Mouse (Mus musculus): ENCODE results near the gene Nacc1. TPM values are rescaled to one million over a fixed set of nuclear protein-coding genes. Genes with fewer than 3 reads are reported as not detected.

Nacc1 gene
- polyA plus RNA-seq, 1 experiment from 2014 or later = 6.9 TPM

DNA sequence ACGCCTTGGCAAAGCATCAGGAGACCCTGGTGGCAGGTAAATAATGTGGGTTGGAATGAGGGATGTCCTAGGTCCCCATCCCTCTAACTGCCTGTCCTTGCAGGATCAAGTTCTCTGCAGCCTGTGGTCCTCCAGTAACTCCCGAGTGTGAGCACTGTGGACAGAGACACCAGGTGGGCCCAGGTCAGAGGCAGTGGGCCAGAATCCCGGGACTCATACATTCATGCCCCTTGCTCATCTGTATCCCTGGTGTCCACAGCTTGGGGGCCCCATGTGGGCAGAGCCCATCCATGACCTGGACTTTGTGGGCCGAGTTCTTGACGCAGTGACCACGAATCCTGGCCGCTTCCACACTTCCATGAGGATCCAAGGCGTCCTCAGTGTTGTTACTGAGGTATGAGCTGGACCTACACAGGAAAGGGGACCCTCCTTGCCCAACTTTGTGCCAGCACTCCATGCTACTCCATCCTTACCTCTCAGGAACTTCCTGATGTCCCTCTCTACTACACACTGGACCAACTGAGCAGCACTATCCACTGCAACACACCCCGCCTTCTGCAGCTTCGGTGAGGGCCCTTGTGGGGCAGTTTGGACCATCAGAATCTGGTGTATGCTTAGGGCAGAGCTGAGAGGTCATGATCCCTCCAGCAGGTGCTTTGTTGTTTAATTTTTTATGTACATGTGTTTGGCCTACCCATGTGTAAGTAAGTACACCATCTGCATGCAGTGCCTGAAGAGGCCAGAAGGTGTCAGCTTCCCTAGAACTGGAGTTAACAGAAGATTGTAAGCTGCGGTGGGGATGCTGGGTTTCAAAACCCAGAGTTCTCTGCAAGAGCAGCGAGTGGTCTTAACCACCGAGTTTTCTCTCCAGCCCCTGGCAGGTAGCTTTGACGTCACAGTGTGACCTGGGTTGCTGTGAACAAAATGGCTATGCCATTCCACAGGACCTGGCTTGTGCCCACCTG lies 9.8 kb upstream of the Nacc1 start:
- 77% methylated on average over 14 of the region's 14 CpGs for WGBS (ENCODE audit: insufficient replicate concordance)
- no peaks in the 10 kb centered on the region for H3K27me3 ChIP-seq
- DNase-seq = no peak
- no peak for ATAC-seq (ENCODE audit: low read depth)
- H3K4me2 ChIP-seq = no peak overlapping the region
- H3K27ac ChIP-seq = peak overlapping the region; percentile 98; the same call in 1 of the 2 replicates
- no peak overlapping the region for H3K4me3 ChIP-seq (replicated peaks)
- peaks cover 37% of the 10 kb centered on the region for H3K4me1 ChIP-seq (replicated peaks)
- H3K9me3 ChIP-seq (replicated peaks) = no peaks in the 10 kb centered on the region
- peaks cover 71% of the 10 kb centered on the region for H3K36me3 ChIP-seq
- H3K9ac ChIP-seq = no peak overlapping the region

DNA sequence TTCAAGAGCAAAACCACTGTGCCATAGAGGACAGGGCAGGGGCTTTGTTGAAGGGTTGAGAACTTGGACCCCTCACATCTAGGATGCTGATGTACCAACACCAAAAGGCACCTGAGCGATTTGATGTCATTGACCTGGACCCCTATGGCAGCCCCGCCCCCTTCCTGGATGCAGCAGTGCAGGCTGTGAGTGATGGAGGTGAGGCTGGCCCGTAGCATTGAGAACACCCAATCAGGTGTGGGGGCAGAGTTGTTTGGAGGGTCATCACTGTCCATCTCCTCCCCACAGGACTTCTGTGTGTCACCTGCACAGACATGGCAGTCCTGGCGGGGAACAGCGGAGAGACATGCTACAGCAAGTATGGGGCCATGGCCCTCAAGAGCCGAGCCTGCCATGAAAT lies 7.5 kb upstream of the Nacc1 start:
- no peak overlapping the region for H3K27ac ChIP-seq
- H3K36me3 ChIP-seq = peaks cover 86% of the 10 kb centered on the region
- DNase-seq = no peak
- H3K4me3 ChIP-seq (replicated peaks) = no peak overlapping the region
- peaks cover 35% of the 10 kb centered on the region for H3K4me1 ChIP-seq (replicated peaks)
- ATAC-seq (ENCODE audit: low read depth) = no peak
- H3K27me3 ChIP-seq = no peaks in the 10 kb centered on the region
- H3K4me2 ChIP-seq = no peak overlapping the region
- no peaks in the 10 kb centered on the region for H3K9me3 ChIP-seq (replicated peaks)
- H3K9ac ChIP-seq = no peak overlapping the region
- 78% methylated on average over 6 of the region's 6 CpGs for WGBS (ENCODE audit: insufficient replicate concordance)

DNA sequence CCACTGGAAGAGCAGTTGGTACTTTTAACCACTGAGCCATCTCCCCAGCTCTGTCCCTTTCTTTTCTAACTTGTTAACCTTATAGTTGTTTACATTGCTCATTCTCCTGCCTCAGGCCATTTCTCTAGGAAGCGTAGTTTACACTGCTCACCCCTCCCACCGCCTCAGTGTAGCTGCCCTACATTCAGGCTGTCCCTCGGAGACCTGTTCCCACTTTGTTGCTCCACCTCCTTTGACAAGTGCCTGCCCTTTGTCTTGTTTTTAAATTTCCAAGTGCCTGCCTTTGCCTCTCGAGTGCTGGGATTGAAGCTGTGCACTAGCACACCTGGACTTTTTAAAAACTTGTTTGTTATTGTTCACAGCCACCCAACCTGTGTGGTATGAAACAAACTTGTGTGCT lies 5.7 kb upstream of the Nacc1 start:
- Histone ChIP-seq H3K36me3 (peaks cover 73% of the 10 kb centered on the region), H3K27ac (no peak overlapping the region), H3K4me1 (replicated peaks) (peaks cover 32% of the 10 kb centered on the region), H3K4me2 (no peak overlapping the region), H3K27me3 (no peaks in the 10 kb centered on the region), H3K4me3 (replicated peaks) (no peak overlapping the region), H3K9me3 (replicated peaks) (no peaks in the 10 kb centered on the region), H3K9ac (no peak overlapping the region)
- WGBS (ENCODE audit: insufficient replicate concordance) = 77% methylated on average over 4 of the region's 4 CpGs
- DNase-seq (no peak), ATAC-seq (ENCODE audit: low read depth) (no peak)

DNA sequence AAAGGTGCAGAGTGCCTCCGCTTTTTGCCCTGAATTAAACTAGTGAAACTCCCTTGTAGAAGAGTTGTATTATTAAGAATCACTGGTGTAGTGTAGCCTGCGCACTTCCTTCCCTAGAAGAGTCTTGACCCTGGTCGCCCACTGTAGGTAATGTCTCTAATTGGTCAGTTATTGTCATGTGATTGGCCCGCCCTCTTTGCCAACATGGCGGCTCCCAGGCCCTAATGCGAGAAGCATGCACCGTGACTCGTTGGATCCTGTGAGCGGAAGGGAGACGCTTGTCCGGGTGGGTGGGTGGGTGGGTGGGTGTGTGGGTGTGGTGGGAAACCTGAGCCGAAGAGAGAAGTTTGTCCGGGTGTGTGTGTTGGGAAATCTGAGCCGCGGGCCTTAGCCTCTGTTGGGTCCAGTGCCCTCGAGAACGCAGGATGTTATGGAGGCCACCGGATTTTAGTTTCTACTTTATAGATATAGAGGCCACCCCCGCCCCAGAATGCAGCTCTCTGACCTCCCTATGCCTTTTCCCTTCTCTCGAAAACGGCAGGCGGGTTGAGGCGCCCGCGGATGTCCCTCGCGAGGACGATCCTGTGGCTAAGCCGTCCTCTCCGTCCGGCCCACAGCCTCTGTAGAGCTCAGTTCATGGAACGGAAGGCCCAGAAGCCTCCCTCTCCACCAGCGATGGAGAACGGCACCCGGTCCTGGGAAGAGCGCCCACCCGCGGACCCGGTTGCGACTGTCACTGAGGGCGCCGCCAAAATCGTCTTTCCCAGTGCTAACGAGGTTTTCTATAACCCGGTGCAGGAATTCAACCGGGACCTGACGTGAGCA lies 1.6 kb upstream of the Nacc1 start:
- Histone ChIP-seq H3K36me3 (peaks cover 34% of the 10 kb centered on the region), H3K9ac (peak overlapping the region; percentile 100), H3K27me3 (no peaks in the 10 kb centered on the region), H3K4me1 (replicated peaks) (peaks cover 59% of the 10 kb centered on the region), H3K4me2 (peak overlapping the region; percentile 94), H3K27ac (peak overlapping the region; percentile 96), H3K9me3 (replicated peaks) (no peaks in the 10 kb centered on the region), H3K4me3 (replicated peaks) (peak overlapping the region; percentile 99)
- DNase-seq = peak; percentile 85
- ATAC-seq (ENCODE audit: low read depth) = peak; percentile 70
- WGBS (ENCODE audit: insufficient replicate concordance) = under 1% methylated on average over 47 of the region's 47 CpGs

DNA sequence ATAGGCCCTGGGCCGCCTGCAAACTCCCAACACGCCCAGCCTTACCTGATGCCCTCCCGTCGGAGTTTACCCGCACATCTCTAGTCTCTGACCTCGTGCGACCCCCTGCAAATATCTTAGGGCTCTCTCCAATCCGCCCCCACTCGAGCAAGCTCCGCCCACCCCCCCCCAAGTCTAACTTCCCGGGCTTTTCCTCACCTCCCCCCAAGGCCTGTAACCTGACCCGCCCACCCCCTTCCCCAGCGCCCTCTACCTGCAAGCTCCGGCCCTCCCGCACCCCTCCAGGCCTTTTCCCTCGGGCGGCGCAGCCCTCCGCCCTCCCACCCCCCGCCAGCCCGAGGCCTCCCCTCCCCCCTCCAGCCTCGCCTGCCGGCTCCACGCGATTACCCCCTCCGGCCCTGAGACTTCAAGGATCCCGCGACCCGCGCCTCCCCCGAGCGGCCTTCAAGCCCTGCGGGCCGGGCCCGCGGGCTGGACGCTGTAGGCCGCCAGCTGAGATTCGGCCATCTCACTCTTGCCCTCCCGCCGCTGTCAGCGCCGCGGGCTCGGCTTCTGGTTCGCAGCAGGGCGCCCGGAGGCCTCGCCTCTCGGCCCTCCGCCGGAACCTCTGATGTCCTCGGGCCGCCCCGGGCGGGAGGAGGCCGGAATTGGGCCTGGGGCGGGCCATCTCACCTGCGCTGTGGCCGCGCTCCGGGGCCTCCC lies 508 bp downstream of the Nacc1 start:
- Histone ChIP-seq H3K36me3 (peaks cover 32% of the 10 kb centered on the region), H3K4me1 (replicated peaks) (peaks cover 79% of the 10 kb centered on the region), H3K4me2 (peak overlapping the region; percentile 94), H3K9me3 (replicated peaks) (no peaks in the 10 kb centered on the region), H3K27me3 (no peaks in the 10 kb centered on the region), H3K4me3 (replicated peaks) (peak overlapping the region; percentile 99), H3K27ac (peak overlapping the region; percentile 96), H3K9ac (peak overlapping the region; percentile 100)
- ATAC-seq (ENCODE audit: low read depth) = peak; percentile 16
- no peak for DNase-seq
- under 1% methylated on average over 61 of the region's 62 CpGs for WGBS (ENCODE audit: insufficient replicate concordance)

DNA sequence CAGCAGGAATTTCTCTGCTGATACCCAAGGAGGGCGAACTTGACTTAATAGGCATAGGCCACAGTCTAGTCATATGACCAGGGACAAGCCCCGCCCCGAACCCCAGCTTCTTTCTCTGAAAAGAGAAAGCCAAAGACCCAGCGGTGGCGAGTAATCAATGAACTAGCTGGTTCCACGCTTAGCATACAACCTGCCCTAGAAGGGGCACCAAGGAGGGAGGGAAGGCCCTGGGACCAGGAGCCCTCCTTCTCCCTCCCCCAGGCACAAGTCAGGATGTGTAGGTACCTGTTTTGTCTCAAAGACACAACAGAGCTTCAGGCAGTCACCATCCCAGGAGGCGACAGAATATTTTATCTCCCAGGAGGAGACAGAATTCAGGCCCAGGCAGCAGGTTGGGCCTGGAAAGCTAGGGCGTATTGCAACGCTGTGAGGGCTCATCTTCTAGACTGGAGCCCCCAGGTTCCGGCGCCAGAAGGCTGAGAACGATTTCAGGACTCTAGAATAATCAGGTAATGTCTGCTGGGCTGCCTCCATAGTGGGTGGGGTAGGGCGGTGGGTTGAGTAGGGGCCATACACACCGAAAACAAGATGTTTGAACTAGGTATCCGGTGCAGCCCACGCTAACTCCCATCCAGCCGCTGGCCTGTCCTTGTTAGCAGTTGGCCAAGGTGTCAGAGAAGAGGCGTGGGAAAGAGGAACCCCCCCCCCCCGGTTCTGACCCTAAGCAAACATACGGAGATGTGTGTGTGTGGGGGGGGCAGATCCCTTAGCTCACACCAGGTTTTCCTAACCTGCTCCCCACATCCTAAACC lies 1.3 kb downstream of the Nacc1 start, which contains the start of gene Trmt1:
TSS of gene Trmt1 (plus strand) at position 117 of the 812 bp plus-strand sequence.
- Histone ChIP-seq H3K4me1 (replicated peaks) (peaks cover 87% of the 10 kb centered on the region), H3K4me2 (peak within 1 kb of the TSS; percentile 94), H3K27me3 (no peaks in the 10 kb centered on the region), H3K4me3 (replicated peaks) (peak within 1 kb of the TSS; percentile 99), H3K36me3 (peaks cover 32% of the 10 kb centered on the region), H3K27ac (peak within 1 kb of the TSS; percentile 96), H3K9ac (peak within 1 kb of the TSS; percentile 100), H3K9me3 (replicated peaks) (no peaks in the 10 kb centered on the region)
- WGBS (ENCODE audit: insufficient replicate concordance) = 7% methylated on average over 20 of the region's 20 CpGs
- DNase-seq = peak; percentile 61
- peak; percentile 3; the same call in 1 of the 2 replicates for ATAC-seq (ENCODE audit: low read depth)

DNA sequence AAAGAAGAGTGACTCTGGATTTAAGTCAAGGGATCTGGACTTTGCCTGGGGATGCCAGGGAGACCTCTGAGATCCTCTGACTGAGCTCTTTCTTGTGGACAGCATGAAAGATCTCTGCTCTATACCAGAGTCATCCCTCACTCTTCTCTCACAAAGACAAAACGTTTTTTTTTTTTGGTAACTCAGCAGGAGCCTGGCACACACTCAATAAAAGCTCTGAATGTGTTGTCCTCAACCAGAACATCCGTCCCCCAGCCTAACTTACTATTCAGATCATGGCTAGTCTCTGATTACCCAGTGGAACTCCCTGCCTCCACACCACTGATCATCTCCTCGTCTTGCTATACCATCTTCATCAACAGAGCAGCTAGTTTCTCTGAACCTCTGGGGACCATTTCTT lies 3.1 kb downstream of the Nacc1 start:
- H3K4me3 ChIP-seq (replicated peaks) = no peak overlapping the region
- no peak overlapping the region for H3K4me2 ChIP-seq
- no peaks in the 10 kb centered on the region for H3K9me3 ChIP-seq (replicated peaks)
- peak overlapping the region; percentile 96; the same call in 1 of the 2 replicates for H3K27ac ChIP-seq
- peaks cover 75% of the 10 kb centered on the region for H3K4me1 ChIP-seq (replicated peaks)
- no peak for ATAC-seq (ENCODE audit: low read depth)
- peaks cover 29% of the 10 kb centered on the region for H3K36me3 ChIP-seq
- WGBS (ENCODE audit: insufficient replicate concordance) = 57% methylated on average over 3 of the region's 3 CpGs
- H3K9ac ChIP-seq = peak overlapping the region; percentile 100; the same call in 1 of the 2 replicates
- DNase-seq = no peak
- H3K27me3 ChIP-seq = no peaks in the 10 kb centered on the region

DNA sequence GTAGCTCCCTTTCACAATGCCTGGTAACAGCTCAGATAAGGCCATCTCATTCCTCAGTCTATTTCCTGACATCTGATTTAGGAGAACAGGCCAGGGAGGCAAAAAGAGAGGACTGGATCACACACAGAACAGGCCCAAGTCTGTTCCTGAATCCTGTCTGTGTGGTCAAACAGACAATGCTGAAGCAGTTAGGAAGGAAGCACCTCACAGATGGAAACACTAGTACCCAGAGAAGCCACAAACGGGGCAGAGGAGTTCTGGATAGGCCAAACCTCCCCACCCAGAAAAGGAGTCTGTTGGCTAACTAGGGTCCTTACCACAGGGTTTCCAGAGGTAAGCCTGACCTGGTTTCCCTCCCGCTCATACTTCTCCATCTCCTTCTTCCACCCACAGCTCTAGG lies 5.4 kb downstream of the Nacc1 start:
- no peak overlapping the region for H3K9ac ChIP-seq
- H3K4me3 ChIP-seq (replicated peaks) = no peak overlapping the region
- 60% methylated on average over 2 of the region's 2 CpGs for WGBS (ENCODE audit: insufficient replicate concordance)
- no peaks in the 10 kb centered on the region for H3K27me3 ChIP-seq
- H3K9me3 ChIP-seq (replicated peaks) = no peaks in the 10 kb centered on the region
- no peak overlapping the region for H3K27ac ChIP-seq
- peaks cover 32% of the 10 kb centered on the region for H3K36me3 ChIP-seq
- ATAC-seq (ENCODE audit: low read depth) = no peak
- H3K4me1 ChIP-seq (replicated peaks) = peaks cover 77% of the 10 kb centered on the region
- no peak overlapping the region for H3K4me2 ChIP-seq
- DNase-seq = no peak

DNA sequence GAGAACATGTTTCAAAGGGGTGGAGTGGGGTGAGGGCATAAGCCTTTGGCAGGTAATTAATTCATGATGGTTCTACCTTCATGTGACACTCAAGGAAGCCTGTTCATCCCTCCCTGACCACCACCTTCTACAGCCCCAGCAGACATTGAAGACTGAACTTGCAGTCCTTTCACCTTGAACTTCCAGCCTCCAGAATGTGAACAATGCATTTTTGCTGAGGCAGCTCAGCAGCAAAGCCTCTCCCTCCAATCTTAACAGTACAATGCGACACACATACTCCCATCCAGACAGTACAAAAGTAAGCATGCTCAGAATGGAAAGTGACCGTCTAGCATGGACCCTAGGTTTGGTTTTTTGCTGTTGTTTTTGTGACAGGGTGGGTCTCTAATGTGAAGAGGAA lies 6.2 kb downstream of the Nacc1 start:
- Histone ChIP-seq H3K4me1 (replicated peaks) (peaks cover 76% of the 10 kb centered on the region), H3K36me3 (peaks cover 40% of the 10 kb centered on the region), H3K9ac (no peak overlapping the region), H3K4me2 (no peak overlapping the region), H3K4me3 (replicated peaks) (no peak overlapping the region), H3K27me3 (no peaks in the 10 kb centered on the region), H3K27ac (no peak overlapping the region), H3K9me3 (replicated peaks) (no peaks in the 10 kb centered on the region)
- 82% methylated on average over 2 of the region's 2 CpGs for WGBS (ENCODE audit: insufficient replicate concordance)
- ATAC-seq (ENCODE audit: low read depth) (no peak), DNase-seq (no peak)

DNA sequence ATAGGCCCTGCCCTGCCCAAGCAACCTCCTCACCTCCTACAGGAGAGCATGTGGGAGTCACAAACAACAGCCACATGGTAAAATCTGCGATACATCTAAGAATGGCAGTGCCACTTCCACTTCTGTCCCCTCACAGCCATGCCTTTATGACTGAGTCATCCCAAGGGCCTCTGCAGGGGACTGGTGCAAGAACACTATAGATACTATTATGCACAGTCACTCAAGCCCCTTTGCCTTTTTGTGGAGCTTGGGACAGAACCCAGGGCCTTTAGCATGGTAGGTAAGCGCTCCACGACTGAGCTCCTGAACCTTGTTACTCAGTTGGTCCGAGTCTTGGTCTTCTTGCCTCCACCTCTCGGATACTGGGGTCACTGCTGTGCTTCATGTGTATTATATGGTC lies 10.4 kb downstream of the Nacc1 start:
- H3K27ac ChIP-seq = no peak overlapping the region
- H3K36me3 ChIP-seq = peaks cover 61% of the 10 kb centered on the region
- WGBS (ENCODE audit: insufficient replicate concordance) = 84% methylated on average over 5 of the region's 5 CpGs
- H3K9ac ChIP-seq = 0 out of 2 replicates have a peak overlapping the region, but pooled peaks have one; percentile 11
- H3K4me1 ChIP-seq (replicated peaks) = peaks cover 35% of the 10 kb centered on the region
- no peak overlapping the region for H3K4me2 ChIP-seq
- no peaks in the 10 kb centered on the region for H3K27me3 ChIP-seq
- DNase-seq = no peak
- no peaks in the 10 kb centered on the region for H3K9me3 ChIP-seq (replicated peaks)
- peak; percentile 25; the same call in 1 of the 2 replicates for ATAC-seq (ENCODE audit: low read depth)
- no peak overlapping the region for H3K4me3 ChIP-seq (replicated peaks)
